Mouse (Mus musculus) heart, embryonic 15.5 days (tissue): ENCODE data around the gene Mylk. TPM values are rescaled to one million over a fixed set of nuclear protein-coding genes. Genes with fewer than 3 reads are reported as not detected.
A peak's percentile ranks its signal among the peaks of the same experiment; 100 is the strongest.

ENCODE experiments used
- ATAC-seq: fragments of 200-750 bp; cut with Nextera tagmentation; replicated peaks from 2 replicates; pipeline ENCODE4 v1.8.0; 2017; ENCODE audit warnings: low read depth, moderate TSS enrichment; ENCODE audit not compliant: insufficient number of reproducible peaks, insufficient read depth, low FRiP score
- H3K27ac ChIP-seq: fragments of 300-500 bp; sonication (generic); 2 replicates; pipeline ENCODE4 v1.5.1; 2015; ENCODE audit warnings: mild to moderate bottlenecking, inconsistent platforms
- H3K27me3 ChIP-seq: fragments of 300-500 bp; sonication (generic); 2 replicates; pipeline ENCODE4 v1.6.1; 2015; ENCODE audit warnings: inconsistent platforms
- H3K36me3 ChIP-seq: fragments of 300-500 bp; sonication (generic); 2 replicates; pipeline ENCODE4 v1.6.1; 2015; ENCODE audit warnings: mild to moderate bottlenecking, inconsistent platforms
- H3K4me1 ChIP-seq: fragments of 300-500 bp; sonication (generic); replicated peaks from 2 replicates; pipeline ENCODE4 v1.6.1; 2015; ENCODE audit warnings: inconsistent platforms
- H3K4me2 ChIP-seq: fragments of 300-500 bp; sonication (generic); 2 replicates; pipeline ENCODE4 v1.6.1; 2015; ENCODE audit warnings: inconsistent platforms, mild to moderate bottlenecking, moderate library complexity
- H3K4me3 ChIP-seq: fragments of 300-500 bp; sonication (generic); 2 replicates; pipeline ENCODE4 v1.5.1; 2015; ENCODE audit warnings: mild to moderate bottlenecking, inconsistent platforms
- H3K9ac ChIP-seq: fragments of 300-500 bp; sonication (generic); 2 replicates; pipeline ENCODE4 v1.6.1; 2015; ENCODE audit warnings: mild to moderate bottlenecking, inconsistent platforms
- H3K9me3 ChIP-seq: fragments of 300-500 bp; sonication (generic); replicated peaks from 2 replicates; pipeline ENCODE4 v1.6.1; 2016; ENCODE audit warnings: inconsistent platforms
- WGBS: fragments of 180-500 bp; shearing (Covaris S2); methylation state at CpG from one replicate; pipeline ENCODE4 v1.1.7; 2015; ENCODE audit warnings: mixed read lengths; 5-methylcytosine and 5-hydroxymethylcytosine counted together
- polyA plus RNA-seq: library from polyadenylated mRNA; unstranded; fragments of >200 nt; fragmentation: Nextera tagmentation; extraction: Ambion mirVana; gene quantifications from 2 replicates; pipeline ENCODE4 v1.2.1, GENCODE M21; 2015

The Mylk gene
- polyA plus RNA-seq, 1 experiment from 2014 or later, result 10.1 TPM

- Histone ChIP-seq H3K27ac (no peak overlapping the region), H3K4me2 (no peak overlapping the region), H3K4me3 (no peak overlapping the region), H3K9me3 (no peaks in the 10 kb centered on the region), H3K36me3 (no peaks in the 10 kb centered on the region), H3K4me1 (no peaks in the 10 kb centered on the region), H3K9ac (no peak overlapping the region), H3K27me3 (no peaks in the 10 kb centered on the region)
- no peak for ATAC-seq
- WGBS, result 60% methylated on average over 1 of the region's 1 CpGs
Measured at GRCm38 (mm10) chr16:35007361-35007760, 262.4 kb downstream of the Mylk start.

GRCm38 (mm10) chr16:35008447-35008846 lies 263.4 kb downstream of the Mylk start:
- H3K9me3 ChIP-seq, result no peaks in the 10 kb centered on the region
- no peak overlapping the region for H3K4me3 ChIP-seq
- no peak overlapping the region for H3K9ac ChIP-seq
- H3K4me1 ChIP-seq, result no peaks in the 10 kb centered on the region
- H3K27me3 ChIP-seq, result no peaks in the 10 kb centered on the region
- no peaks in the 10 kb centered on the region for H3K36me3 ChIP-seq
- no peak overlapping the region for H3K27ac ChIP-seq
- H3K4me2 ChIP-seq, result no peak overlapping the region
- no peak for ATAC-seq

- WGBS, result 76% methylated on average over 2 of the region's 2 CpGs
- no peak overlapping the region for H3K27ac ChIP-seq
- H3K27me3 ChIP-seq, result no peaks in the 10 kb centered on the region
- H3K4me1 ChIP-seq, result no peaks in the 10 kb centered on the region
- ATAC-seq, result no peak
- no peak overlapping the region for H3K9ac ChIP-seq
- H3K4me2 ChIP-seq, result no peak overlapping the region
- H3K9me3 ChIP-seq, result no peaks in the 10 kb centered on the region
- no peak overlapping the region for H3K4me3 ChIP-seq
- H3K36me3 ChIP-seq, result no peaks in the 10 kb centered on the region
Measured at GRCm38 (mm10) chr16:35013501-35013900, 268.5 kb downstream of the Mylk start.

GRCm38 (mm10) chr16:35016491-35016890 lies 271.5 kb downstream of the Mylk start:
- WGBS, result 58% methylated on average over 3 of the region's 3 CpGs
- Histone ChIP-seq H3K9me3 (no peaks in the 10 kb centered on the region), H3K27me3 (peaks cover 15% of the 10 kb centered on the region; the same call in 1 of the 2 replicates), H3K4me2 (no peak overlapping the region), H3K36me3 (no peaks in the 10 kb centered on the region), H3K9ac (no peak overlapping the region), H3K27ac (no peak overlapping the region), H3K4me1 (no peaks in the 10 kb centered on the region), H3K4me3 (no peak overlapping the region)
- no peak for ATAC-seq

DNA sequence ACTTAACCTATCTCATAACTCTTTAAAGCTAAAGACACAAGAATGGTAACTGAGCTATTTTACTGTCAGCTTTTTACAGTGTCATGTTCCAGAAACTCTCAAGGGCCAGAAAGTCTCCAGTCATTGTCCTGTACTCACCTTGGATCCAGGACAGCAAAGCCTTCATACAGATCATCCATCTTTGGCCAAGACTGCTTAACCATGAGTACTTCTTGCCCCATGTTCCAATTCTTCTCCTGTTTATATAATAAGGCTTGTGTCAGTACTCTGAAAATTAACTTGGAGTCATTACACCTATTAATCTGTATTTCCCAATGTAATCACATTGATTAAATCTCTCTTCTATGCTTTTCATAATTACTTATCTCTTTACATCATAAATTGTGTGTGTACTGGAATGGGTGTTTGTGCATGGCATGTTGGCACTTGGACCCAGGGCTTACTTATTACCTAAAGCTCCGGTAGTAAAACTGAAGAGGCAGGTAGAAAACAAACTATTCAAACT lies 273.5 kb downstream of the Mylk start:
- H3K27ac ChIP-seq, result no peak overlapping the region
- H3K9ac ChIP-seq, result no peak overlapping the region
- H3K36me3 ChIP-seq, result no peaks in the 10 kb centered on the region
- ATAC-seq, result no peak
- H3K27me3 ChIP-seq, result peaks cover 15% of the 10 kb centered on the region; the same call in 1 of the 2 replicates
- WGBS, result 78% methylated on average over 1 of the region's 1 CpGs
- no peaks in the 10 kb centered on the region for H3K9me3 ChIP-seq
- no peak overlapping the region for H3K4me2 ChIP-seq
- peaks cover 3% of the 10 kb centered on the region; the same call in 1 of the 2 replicates for H3K4me1 ChIP-seq
- H3K4me3 ChIP-seq, result no peak overlapping the region

- Histone ChIP-seq H3K4me3 (peak overlapping the region; percentile 85), H3K4me2 (peak overlapping the region; percentile 80), H3K27me3 (peaks cover 15% of the 10 kb centered on the region; the same call in 1 of the 2 replicates), H3K9me3 (no peaks in the 10 kb centered on the region), H3K4me1 (peaks cover 3% of the 10 kb centered on the region; the same call in 1 of the 2 replicates), H3K36me3 (0 out of 2 replicates have a peak, but pooled peaks cover 3% of the 10 kb centered on the region), H3K27ac (no peak overlapping the region), H3K9ac (no peak overlapping the region)
- 47% methylated on average over 5 of the region's 5 CpGs for WGBS
- ATAC-seq, result no peak
Measured at GRCm38 (mm10) chr16:35021903-35022241, 276.9 kb downstream of the Mylk start.

DNA sequence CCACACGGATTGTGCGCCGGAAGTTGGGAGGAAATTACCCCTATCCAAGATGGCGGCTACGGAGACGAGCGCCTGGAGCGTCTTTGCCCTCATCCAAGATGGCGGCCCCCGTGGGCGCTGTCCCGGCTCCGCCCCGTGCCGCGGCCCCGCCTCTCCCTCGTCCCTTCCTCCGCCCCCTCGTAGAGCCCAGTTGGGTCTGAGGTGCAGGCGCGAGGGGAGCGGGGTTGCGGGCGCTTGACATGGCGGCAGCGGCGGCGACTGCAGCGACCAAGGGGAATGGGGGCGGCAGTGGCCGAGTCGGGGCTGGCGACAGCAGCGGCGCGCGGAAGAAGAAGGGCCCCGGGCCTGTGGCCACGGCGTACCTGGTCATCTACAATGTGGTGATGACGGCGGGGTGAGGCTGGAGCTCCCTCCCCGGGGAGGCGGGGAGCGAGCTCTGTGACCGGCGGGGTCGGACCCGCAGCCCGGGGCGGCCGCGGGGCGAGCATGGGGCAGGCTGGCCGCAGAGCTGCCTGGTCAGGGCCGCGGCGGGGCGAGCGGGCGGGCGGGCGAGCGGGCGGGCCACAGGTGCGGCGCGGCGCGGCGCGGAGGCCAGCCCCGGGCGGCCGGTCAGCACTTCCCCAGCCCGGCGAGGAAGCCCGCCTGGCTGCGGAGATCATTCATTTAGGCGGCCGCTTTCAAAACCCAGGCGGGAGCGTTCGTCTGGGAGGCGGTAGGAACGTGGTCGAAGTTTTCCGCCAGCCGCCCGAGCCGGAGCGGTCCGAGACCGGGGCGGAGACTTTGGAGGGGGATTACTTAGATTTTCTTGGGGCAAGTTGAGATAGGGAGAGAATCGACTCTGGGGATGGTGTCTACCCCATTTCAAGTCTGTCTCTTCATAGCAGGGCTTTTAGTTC lies 277.5 kb downstream of the Mylk start, which contains the start of gene Hacd2:
Gene Hacd2 (plus strand): TSS at position 187 of the 896 bp plus-strand sequence.
- Histone ChIP-seq H3K27me3 (peaks cover 15% of the 10 kb centered on the region; the same call in 1 of the 2 replicates), H3K4me2 (peak within 1 kb of the TSS; percentile 80), H3K36me3 (0 out of 2 replicates have a peak, but pooled peaks cover 3% of the 10 kb centered on the region), H3K27ac (peak within 1 kb of the TSS; percentile 85), H3K9me3 (no peaks in the 10 kb centered on the region), H3K4me1 (peaks cover 3% of the 10 kb centered on the region; the same call in 1 of the 2 replicates), H3K9ac (peak within 1 kb of the TSS; percentile 85), H3K4me3 (peak within 1 kb of the TSS; percentile 85)
- WGBS, result under 1% methylated on average over 91 of the region's 97 CpGs
- peak; percentile 99 for ATAC-seq

- Histone ChIP-seq H3K36me3 (0 out of 2 replicates have a peak, but pooled peaks cover 3% of the 10 kb centered on the region), H3K27me3 (peaks cover 15% of the 10 kb centered on the region; the same call in 1 of the 2 replicates), H3K9me3 (no peaks in the 10 kb centered on the region), H3K4me3 (peak overlapping the region; percentile 85), H3K27ac (peak overlapping the region; percentile 85), H3K4me2 (peak overlapping the region; percentile 80), H3K9ac (peak overlapping the region; percentile 85), H3K4me1 (peaks cover 3% of the 10 kb centered on the region; the same call in 1 of the 2 replicates)
- no peak for ATAC-seq
- WGBS, result 14% methylated on average over 8 of the region's 8 CpGs
Measured at GRCm38 (mm10) chr16:35023138-35023735, 278.2 kb downstream of the Mylk start.

DNA sequence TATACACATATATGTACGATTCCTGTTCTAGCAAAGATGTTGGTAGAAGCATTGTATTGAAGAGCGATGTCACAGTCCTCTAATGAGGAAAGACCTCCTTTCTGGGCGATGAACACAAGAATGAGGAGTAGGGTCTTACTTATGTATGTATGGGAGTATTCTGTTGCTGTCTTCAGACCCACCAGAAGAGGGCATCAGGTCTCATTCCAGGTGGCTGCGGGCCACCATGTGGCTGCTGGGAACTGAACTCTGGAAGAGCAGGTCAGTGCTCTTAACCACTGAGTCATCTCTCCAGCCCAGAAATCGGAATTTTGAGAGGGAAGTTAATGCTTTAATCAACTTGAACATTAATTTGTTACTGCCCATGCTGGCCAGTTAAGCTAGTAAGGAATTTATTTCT lies 279.3 kb downstream of the Mylk start:
- no peaks in the 10 kb centered on the region for H3K9me3 ChIP-seq
- 0 out of 2 replicates have a peak, but pooled peaks cover 3% of the 10 kb centered on the region for H3K36me3 ChIP-seq
- H3K4me2 ChIP-seq, result no peak overlapping the region
- no peak overlapping the region for H3K4me3 ChIP-seq
- peaks cover 3% of the 10 kb centered on the region; the same call in 1 of the 2 replicates for H3K4me1 ChIP-seq
- no peak overlapping the region for H3K27ac ChIP-seq
- ATAC-seq, result no peak
- H3K9ac ChIP-seq, result no peak overlapping the region
- peaks cover 12% of the 10 kb centered on the region; the same call in 1 of the 2 replicates for H3K27me3 ChIP-seq
- WGBS, result 86% methylated on average over 5 of the region's 5 CpGs

DNA sequence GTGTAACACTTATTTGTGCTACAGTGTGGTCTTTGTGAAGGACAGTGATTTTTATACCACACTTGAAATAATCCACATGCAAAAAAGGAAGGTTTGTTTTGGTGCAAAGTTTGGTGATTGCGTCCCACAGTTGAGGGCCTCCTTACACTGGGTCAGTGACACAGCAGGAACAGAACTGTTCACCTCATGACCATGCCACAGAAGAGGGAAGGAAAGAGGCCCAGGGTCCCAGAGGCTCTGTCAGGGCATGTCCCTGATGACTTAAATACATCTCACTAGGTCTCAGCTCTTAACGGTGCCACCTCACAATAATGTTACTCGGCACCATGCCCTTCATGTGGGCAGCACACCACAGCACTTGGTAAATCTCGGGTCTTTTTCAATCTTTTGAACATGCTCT lies 280.3 kb downstream of the Mylk start:
- Histone ChIP-seq H3K27me3 (peaks cover 5% of the 10 kb centered on the region; the same call in 1 of the 2 replicates), H3K4me2 (no peak overlapping the region), H3K27ac (no peak overlapping the region), H3K4me3 (no peak overlapping the region), H3K36me3 (peaks cover 6% of the 10 kb centered on the region; the same call in 1 of the 2 replicates), H3K9ac (no peak overlapping the region), H3K4me1 (peaks cover 3% of the 10 kb centered on the region; the same call in 1 of the 2 replicates), H3K9me3 (no peaks in the 10 kb centered on the region)
- 92% methylated on average over 4 of the region's 4 CpGs for WGBS
- ATAC-seq, result no peak

DNA sequence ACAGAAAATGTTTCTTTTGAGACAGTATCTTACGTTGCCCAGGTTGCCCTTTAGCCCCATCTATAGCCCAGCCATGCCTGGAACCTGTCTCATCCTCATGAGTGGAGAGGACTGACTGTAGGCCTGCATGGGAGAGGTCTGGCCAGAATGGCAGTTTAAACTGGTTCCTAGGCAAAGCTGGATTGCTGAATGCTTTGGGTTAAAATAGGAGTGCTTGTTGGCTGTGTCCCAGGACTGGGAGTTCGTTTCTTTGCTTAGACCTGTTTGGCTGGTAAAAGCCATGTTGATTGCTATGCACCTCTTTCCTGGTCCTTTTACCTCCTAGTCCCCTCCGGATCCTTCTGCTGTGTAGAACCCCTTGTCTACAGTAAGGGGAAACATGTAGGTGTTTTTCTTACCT lies 288.2 kb downstream of the Mylk start:
- H3K4me2 ChIP-seq, result no peak overlapping the region
- no peaks in the 10 kb centered on the region for H3K9me3 ChIP-seq
- H3K27me3 ChIP-seq, result no peaks in the 10 kb centered on the region
- no peak overlapping the region for H3K9ac ChIP-seq
- peaks cover 3% of the 10 kb centered on the region; the same call in 1 of the 2 replicates for H3K36me3 ChIP-seq
- ATAC-seq, result no peak
- peaks cover 12% of the 10 kb centered on the region for H3K4me1 ChIP-seq
- 67% methylated on average over 3 of the region's 3 CpGs for WGBS
- H3K4me3 ChIP-seq, result no peak overlapping the region
- H3K27ac ChIP-seq, result 0 out of 2 replicates have a peak overlapping the region, but pooled peaks have one; percentile 25
